Mouse (Mus musculus) heart, adult 2 months (tissue): ENCODE measurements at regions not wholly inside any gene's neighbourhood (a gene's known extent, or its start where the extent isn't known, plus 50 kb on each side); places are given as distances from the start of the nearest gene placed in this dataset.

ENCODE experiments used
- DNase-seq, 2 experiments: peaks; one replicate each; pipeline ENCODE4 v3.0.0; 2021
- H3K27ac ChIP-seq: fragments of 200-600 bp; 2 replicates; pipeline ENCODE4 v1.8.1; 2022
- H3K27me3 ChIP-seq: fragments of 200-500 bp; 2 replicates; pipeline ENCODE4 v1.6.1; 2012; ENCODE audit warnings: mild to moderate bottlenecking, low read length, inconsistent platforms, mixed read lengths; ENCODE audit not compliant: control insufficient read depth, insufficient read depth
- H3K36me3 ChIP-seq: fragments of 200-500 bp; 2 replicates; pipeline ENCODE4 v1.6.1; 2012; ENCODE audit warnings: low read length, inconsistent platforms; ENCODE audit not compliant: control insufficient read depth, insufficient read depth
- H3K4me1 ChIP-seq: fragments of 200-500 bp; 2 replicates; pipeline ENCODE4 v1.6.1; 2011; ENCODE audit warnings: low read length; ENCODE audit not compliant: control insufficient read depth, insufficient read depth
- H3K4me3 ChIP-seq: fragments of 200-600 bp; 2 replicates; pipeline ENCODE4 v1.8.1; 2022
- H3K79me2 ChIP-seq: fragments of 200-500 bp; replicated peaks from 2 replicates; pipeline ENCODE4 v1.6.1; 2012; ENCODE audit warnings: mild to moderate bottlenecking, inconsistent platforms, low read length, moderate library complexity, mixed read lengths; ENCODE audit not compliant: control insufficient read depth, insufficient read depth
- H3K9ac ChIP-seq: fragments of 200-500 bp; 2 replicates; pipeline ENCODE4 v1.6.1; 2012; ENCODE audit warnings: low read depth, mild to moderate bottlenecking, control low read depth, inconsistent platforms, low read length, mixed read lengths
- CTCF ChIP-seq: fragments of 200-600 bp; IDR thresholded peaks from 2 replicates; pipeline ENCODE4 v1.8.1; 2022; ENCODE audit warnings: antibody characterized with exemption, mild to moderate bottlenecking, moderate library complexity
- EP300 ChIP-seq: fragments of 200-500 bp; IDR thresholded peaks from 2 replicates; pipeline ENCODE4 v1.6.1; 2011; ENCODE audit warnings: low read depth, low read length, control low read depth; ENCODE audit not compliant: insufficient read depth
- POLR2A ChIP-seq: fragments of 200-500 bp; IDR thresholded peaks from 2 replicates; pipeline ENCODE4 v1.6.1; 2011; ENCODE audit warnings: mild to moderate bottlenecking, low read depth, low read length, control low read depth; ENCODE audit not compliant: insufficient read depth
- WGBS: fragments of 180-500 bp; shearing (Covaris S2); methylation state at CpG from one replicate; pipeline ENCODE4 v1.1.7; 2018; 5-methylcytosine and 5-hydroxymethylcytosine counted together
- intact Hi-C: fragments of 180-260 bp; cut with DNase I; formaldehyde crosslinking; loops from one replicate; pipeline ENCODE4 v1.15.1; 2025

DNA sequence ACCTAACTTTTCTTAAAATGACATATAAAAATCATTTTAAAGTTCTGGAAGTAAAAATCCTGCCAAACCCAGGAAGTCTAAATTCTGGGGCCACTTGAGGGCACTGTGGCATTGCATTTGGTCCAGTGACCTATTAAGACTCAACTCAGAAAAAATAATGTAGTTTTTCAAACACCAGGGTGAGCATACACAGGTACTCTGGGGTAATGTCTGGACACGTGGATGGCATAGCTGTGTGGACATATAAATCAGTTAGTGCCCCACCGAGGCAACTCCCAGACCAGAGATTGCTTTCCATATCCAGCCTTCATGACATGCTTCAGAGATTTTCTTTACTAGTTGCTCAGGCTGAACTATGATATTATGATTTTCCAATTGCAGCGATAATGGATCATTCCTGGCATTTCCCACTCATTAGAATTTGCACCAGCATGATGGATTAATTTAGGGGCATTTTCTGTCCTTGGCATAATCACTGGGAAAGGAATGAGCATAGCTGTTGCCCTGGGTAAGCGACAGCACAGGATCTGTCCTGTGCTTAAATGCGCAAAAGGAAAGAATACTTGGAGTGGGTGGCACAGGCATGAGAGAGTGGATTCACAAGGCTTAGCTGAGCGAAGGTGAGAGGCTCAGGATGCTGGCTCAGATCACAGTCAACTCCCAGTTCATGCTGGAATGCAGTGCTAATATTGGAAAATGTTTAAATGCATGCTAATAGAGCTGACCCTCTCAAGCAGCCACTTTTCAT is 1526.6 kb upstream of the Cdh8 start:
- Histone ChIP-seq H3K27me3 (no peaks in the 10 kb centered on the region), H3K4me3 (no peak overlapping the region), H3K9ac (no peak overlapping the region), H3K79me2 (no peaks in the 10 kb centered on the region), H3K27ac (no peak overlapping the region), H3K36me3 (no peaks in the 10 kb centered on the region), H3K4me1 (no peaks in the 10 kb centered on the region)
- 64% methylated on average over 6 of the region's 6 CpGs for WGBS
- TF ChIP-seq EP300 (no peak), POLR2A (no peak), CTCF (no peak)
- no peak for DNase-seq
- intact Hi-C loops, result no loop called here

DNA sequence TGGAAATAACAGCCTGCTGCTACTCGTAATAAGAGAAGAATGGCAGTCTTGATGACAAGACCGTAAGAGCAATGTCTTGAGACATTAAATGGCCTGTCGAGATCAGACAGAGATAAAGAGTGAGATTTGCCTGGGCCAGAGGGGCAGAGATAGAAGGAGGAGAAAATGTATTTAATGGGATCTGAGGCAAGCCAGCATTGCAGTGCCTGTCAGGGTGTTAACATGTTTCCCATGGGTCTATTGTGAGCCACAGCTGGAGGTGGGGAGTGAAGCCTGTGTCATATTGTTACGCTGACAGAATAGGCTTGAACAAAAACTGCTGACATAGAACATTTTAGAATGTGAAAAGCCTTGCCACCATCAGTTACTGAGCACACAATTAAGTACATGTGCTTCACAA is 1523.3 kb upstream of the Cdh8 start:
- no peak for DNase-seq
- WGBS, result 43% methylated on average over 4 of the region's 4 CpGs
- H3K9ac ChIP-seq, result no peak overlapping the region
- TF ChIP-seq CTCF, result no peak
- TF ChIP-seq EP300, result no peak
- no peak for TF ChIP-seq POLR2A
- no peaks in the 10 kb centered on the region for H3K36me3 ChIP-seq
- H3K4me3 ChIP-seq, result no peak overlapping the region
- no peaks in the 10 kb centered on the region for H3K27me3 ChIP-seq
- no peak overlapping the region for H3K27ac ChIP-seq
- intact Hi-C loops, result no loop called here
- H3K4me1 ChIP-seq, result no peaks in the 10 kb centered on the region
- H3K79me2 ChIP-seq, result no peaks in the 10 kb centered on the region

DNA sequence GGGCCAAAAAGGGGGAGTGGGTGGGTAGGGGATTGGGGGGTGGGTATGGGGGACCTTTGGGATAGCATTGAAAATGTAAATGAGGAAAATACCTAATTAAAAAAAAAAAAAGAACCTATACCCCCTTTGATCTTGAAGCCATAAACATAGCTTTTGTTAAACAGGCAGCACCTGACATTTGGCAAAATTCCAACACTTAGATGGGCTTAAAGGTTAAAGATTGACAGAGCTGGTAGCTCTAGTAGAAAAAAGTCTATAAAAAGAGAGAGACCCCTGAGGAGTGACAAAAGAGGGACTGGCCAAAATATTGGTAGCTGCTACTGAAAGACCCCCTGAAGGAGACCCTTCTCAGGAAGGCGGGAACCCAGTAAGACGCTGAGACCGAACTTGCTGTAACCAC is 1474.0 kb upstream of the Cdh8 start:
- intact Hi-C loops, result no loop called here
- 81% methylated on average over 3 of the region's 3 CpGs for WGBS
- DNase-seq, result no peak
- H3K27me3 ChIP-seq, result no peaks in the 10 kb centered on the region
- H3K4me3 ChIP-seq, result no peak overlapping the region
- no peaks in the 10 kb centered on the region for H3K79me2 ChIP-seq
- H3K9ac ChIP-seq, result no peak overlapping the region
- TF ChIP-seq POLR2A, result no peak
- no peak for TF ChIP-seq EP300
- no peak for TF ChIP-seq CTCF
- no peaks in the 10 kb centered on the region for H3K36me3 ChIP-seq
- no peaks in the 10 kb centered on the region for H3K4me1 ChIP-seq
- H3K27ac ChIP-seq, result no peak overlapping the region

DNA sequence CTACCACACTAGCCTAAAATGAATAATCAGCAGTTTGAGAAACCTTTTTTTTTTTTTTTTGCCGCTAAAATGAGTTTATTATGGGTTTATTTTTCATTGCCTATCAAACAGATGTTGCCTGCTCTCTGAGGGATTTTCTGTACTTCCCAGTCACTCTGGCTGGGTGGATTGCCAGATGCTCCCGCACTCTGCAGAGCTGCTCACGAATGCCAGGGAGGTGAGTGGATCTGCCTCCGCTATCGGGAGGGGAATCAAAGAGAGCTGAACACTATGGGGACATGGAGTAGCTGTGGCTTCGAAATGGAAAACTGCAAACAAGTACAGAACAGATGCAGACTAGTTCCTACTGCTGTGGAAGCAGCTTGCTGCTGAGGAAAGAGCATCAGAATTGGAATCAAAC is 1449.4 kb upstream of the Cdh8 start:
- H3K9ac ChIP-seq, result no peak overlapping the region
- DNase-seq, result no peak
- no peaks in the 10 kb centered on the region for H3K79me2 ChIP-seq
- 65% methylated on average over 6 of the region's 6 CpGs for WGBS
- no peaks in the 10 kb centered on the region for H3K4me1 ChIP-seq
- no peaks in the 10 kb centered on the region for H3K27me3 ChIP-seq
- H3K36me3 ChIP-seq, result no peaks in the 10 kb centered on the region
- TF ChIP-seq EP300, result no peak
- intact Hi-C loops, result no loop called here
- H3K27ac ChIP-seq, result no peak overlapping the region
- no peak overlapping the region for H3K4me3 ChIP-seq

DNA sequence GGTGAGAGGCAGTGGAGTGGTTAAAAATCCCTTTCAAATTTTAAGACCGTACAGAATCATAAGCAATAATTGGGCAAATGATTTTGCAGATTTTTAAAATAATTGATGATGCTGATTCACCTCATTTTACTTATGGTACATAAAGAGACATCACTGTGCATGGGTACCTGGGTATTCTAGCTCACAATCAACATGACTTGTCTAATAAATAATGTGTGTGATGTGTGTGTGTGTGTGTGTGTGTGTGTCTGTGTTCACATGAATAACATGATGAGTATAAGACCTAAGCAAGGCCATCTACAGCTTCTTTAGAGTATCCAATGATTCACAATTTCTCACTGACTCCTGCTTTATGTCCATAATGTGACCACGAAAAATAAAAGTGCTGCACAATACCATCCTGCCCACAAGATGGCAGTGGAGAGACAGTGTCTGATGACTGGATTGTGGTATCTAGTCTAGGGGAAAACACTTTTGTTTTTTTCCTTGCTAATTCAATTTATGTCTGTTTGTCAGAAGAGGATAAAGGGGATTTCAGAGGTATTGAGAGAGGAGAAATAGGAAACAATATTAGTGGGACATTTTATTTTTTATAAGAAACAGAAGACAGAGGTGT is 1434.7 kb upstream of the Cdh8 start:
- intact Hi-C loops, result no loop called here
- WGBS, result 49% methylated on average over 2 of the region's 2 CpGs
- no peaks in the 10 kb centered on the region for H3K36me3 ChIP-seq
- no peaks in the 10 kb centered on the region for H3K27me3 ChIP-seq
- TF ChIP-seq CTCF (peak; percentile 59), POLR2A (no peak), EP300 (no peak)
- no peak overlapping the region for H3K4me3 ChIP-seq
- H3K9ac ChIP-seq, result no peak overlapping the region
- no peaks in the 10 kb centered on the region for H3K79me2 ChIP-seq
- no peak overlapping the region for H3K27ac ChIP-seq
- no peak for DNase-seq
- no peaks in the 10 kb centered on the region for H3K4me1 ChIP-seq
